Mouse (Mus musculus) myocyte (in vitro differentiated cells): Measurements from ENCODE around the gene Olfr1079.

Experiments
- CEBPB ChIP-seq: IDR thresholded peaks from 2 replicates; pipeline ENCODE4 v1.6.1; 2011; ENCODE audit warnings: mild to moderate bottlenecking, moderate library complexity; ENCODE audit not compliant: poor library complexity, insufficient read depth, severe bottlenecking
- E2F4 ChIP-seq: IDR thresholded peaks from one replicate; pipeline ENCODE4 v1.6.1; 2011; ENCODE audit warnings: mild to moderate bottlenecking, control low read depth, moderate library complexity; ENCODE audit not compliant: insufficient read depth
- MAX ChIP-seq: IDR thresholded peaks from one replicate; pipeline ENCODE4 v1.6.1; 2011; ENCODE audit warnings: low read depth, mild to moderate bottlenecking, control low read depth
- MYOD1 ChIP-seq, 3 experiments: IDR thresholded peaks; one replicate each; pipeline ENCODE4 v1.6.1; 2011; ENCODE audit warnings: control low read depth in 2 of 3, low read depth in 2 of 3, mild to moderate bottlenecking in 2 of 3, moderate library complexity in 1 of 3; ENCODE audit not compliant: insufficient read length in 2 of 3, control insufficient read depth in 1 of 3
- MYOG ChIP-seq, 3 experiments: IDR thresholded peaks; one replicate each; pipeline ENCODE4 v1.6.1; 2011; ENCODE audit warnings: control low read depth in 2 of 3, low read depth in 2 of 3, mild to moderate bottlenecking in 2 of 3; ENCODE audit not compliant: insufficient read length in 2 of 3, control insufficient read depth in 1 of 3, insufficient read depth in 1 of 3
- POLR2A ChIP-seq: IDR thresholded peaks from one replicate; pipeline ENCODE4 v1.6.1; 2011; ENCODE audit warnings: low read depth, mild to moderate bottlenecking, control low read depth, moderate library complexity; ENCODE audit not compliant: insufficient read length
- POLR2AphosphoS2 ChIP-seq: IDR thresholded peaks from one replicate; pipeline ENCODE4 v1.6.1; 2011; ENCODE audit warnings: low read depth, control low read depth; ENCODE audit not compliant: insufficient read length
- TCF3 ChIP-seq: IDR thresholded peaks from one replicate; pipeline ENCODE4 v1.6.1; 2011; ENCODE audit warnings: low read depth, control low read depth; ENCODE audit not compliant: insufficient read length
- USF1 ChIP-seq: IDR thresholded peaks from one replicate; pipeline ENCODE4 v1.6.1; 2011; ENCODE audit warnings: low read depth, mild to moderate bottlenecking, control low read depth, moderate library complexity

GRCm38 (mm10) chr2:86487286-86487685 is 55.0 kb downstream of the Olfr1079 start, which contains the start of gene Olfr228:
- no peak for TF ChIP-seq POLR2AphosphoS2
- TF ChIP-seq POLR2A, result no peak
- TF ChIP-seq TCF3, result no peak
- TF ChIP-seq MYOD1 (IDR thresholded peaks at IDR 0.05; ENCODE audit: control insufficient read depth in 1 of 3, insufficient read length in 2 of 3, low read depth in 2 of 3), result no peak
- no peak for TF ChIP-seq E2F4
- no peak for TF ChIP-seq MAX
- no peak for TF ChIP-seq USF1
- TF ChIP-seq MYOG (IDR thresholded peaks at IDR 0.05; ENCODE audit: control insufficient read depth in 1 of 3, insufficient read depth in 1 of 3, insufficient read length in 2 of 3, low read depth in 2 of 3), result no peak
- no peak for TF ChIP-seq CEBPB
